In genomic region chr19:45817816-45818490, GRCm38 (mm10) we compare ENCODE assay signal across 18 mouse cellular contexts. TPM values are rescaled to one million over a fixed set of nuclear protein-coding genes. Genes with fewer than 3 reads are reported as not detected.
DNase-seq lines count a peak whose midpoint lies in the region; ATAC-seq and TF ChIP-seq lines count a peak whose summit lies in the region.
"Had no signal": no experiment of that assay in that cellular context is flagged by ENCODE, and none has a peak within 500 bp of the region (broad histone marks: within the 10 kb centered on the region; RNA-seq: fewer than 3 reads in every experiment).

No protein-coding gene starts in this region.

- no peak overlapping the region for H3K4me3 ChIP-seq in kidney, embryonic 15.5 days (replicated peaks)
- H3K4me3 ChIP-seq in kidney, embryonic 16.5 days (ENCODE audit: low read length): no peak overlapping the region
- no peak overlapping the region for H3K4me3 ChIP-seq in lung, postnatal 0 days (ENCODE audit: low read depth, low read length)
- H3K4me3 ChIP-seq: forebrain, embryonic 10.5 days; heart, adult 2 months; megakaryocyte, embryonic 14.5 days had no signal

- H3K27me3 ChIP-seq in kidney, embryonic 15.5 days: peaks cover 8% of the 10 kb centered on the region; the same call in 1 of the 2 replicates
- H3K27me3 ChIP-seq in kidney, embryonic 16.5 days (ENCODE audit: insufficient read depth, low read length): peaks cover 4% of the 10 kb centered on the region; the same call in 1 of the 2 replicates
- H3K27me3 ChIP-seq in lung, postnatal 0 days (replicated peaks; ENCODE audit: insufficient read depth, low read length): no peaks in the 10 kb centered on the region

- no peak for TF ChIP-seq EP300 in lung, postnatal 0 days (IDR thresholded peaks at IDR 0.05)

- peak overlapping the region; percentile 73; the same call in 1 of the 2 replicates for H3K27ac ChIP-seq in kidney, embryonic 15.5 days
- H3K27ac ChIP-seq in kidney, embryonic 16.5 days (ENCODE audit: low read length): no peak overlapping the region
- no peak overlapping the region for H3K27ac ChIP-seq in lung, postnatal 0 days (ENCODE audit: low read length)
- H3K27ac ChIP-seq: forebrain, embryonic 10.5 days; heart, adult 2 months had no signal

- H3K9me3 ChIP-seq in kidney, embryonic 15.5 days (replicated peaks): no peaks in the 10 kb centered on the region
- no peaks in the 10 kb centered on the region for H3K9me3 ChIP-seq in kidney, embryonic 16.5 days (ENCODE audit: low read length)
- H3K9me3 ChIP-seq in lung, postnatal 0 days (ENCODE audit: low read length): no peaks in the 10 kb centered on the region
- H3K9me3 ChIP-seq: forebrain, embryonic 10.5 days; megakaryocyte, embryonic 14.5 days had no signal

- no peak overlapping the region for H3K4me2 ChIP-seq in kidney, embryonic 15.5 days
- H3K4me2 ChIP-seq in kidney, embryonic 16.5 days (replicated peaks; ENCODE audit: low read depth, low read length): no peak overlapping the region
- H3K4me2 ChIP-seq in lung, postnatal 0 days (replicated peaks; ENCODE audit: low read depth, low read length): no peak overlapping the region
- H3K4me2 ChIP-seq: liver, embryonic 11.5 days had no signal

- no peak for TF ChIP-seq CTCF in lung, postnatal 0 days (IDR thresholded peaks at IDR 0.05)

- H3K4me1 ChIP-seq in kidney, embryonic 15.5 days: peaks cover 61% of the 10 kb centered on the region
- peaks cover 38% of the 10 kb centered on the region for H3K4me1 ChIP-seq in kidney, embryonic 16.5 days (ENCODE audit: insufficient read depth, low read length)
- H3K4me1 ChIP-seq in lung, postnatal 0 days (ENCODE audit: insufficient read depth, low read depth, low read length): peaks cover 20% of the 10 kb centered on the region

- DNase-seq in right cerebral cortex, adult 18-20 months: peak; percentile 66
- DNase-seq in right cerebral cortex, postnatal 14 days: no peak
- DNase-seq in lung, postnatal 0 days (ENCODE audit: low spot score): peak; percentile 27
- DNase-seq in yolk sac, embryonic 10.5 days (ENCODE audit: low spot score): peak; percentile 75
- DNase-seq in retina, embryonic 14.5 days (ENCODE audit: low spot score): no peak
- no peak for DNase-seq in gastrocnemius, adult 8-10 months (ENCODE audit: low spot score in 2 of 2)
- DNase-seq: cerebellum, adult 9-11 months; heart, adult 2 months; heart, postnatal 36 days; spleen, adult 18-20 months; thymus, adult 2 months had no signal

- no peak for ATAC-seq in kidney, embryonic 15.5 days (replicated peaks; ENCODE audit: low FRiP score)
- ATAC-seq in kidney, embryonic 16.5 days (ENCODE audit: low FRiP score, low TSS enrichment): no peak
- no peak for ATAC-seq in lung, postnatal 0 days
- ATAC-seq: inflammation-experienced regulatory T-cells, adult 6 months had no signal

- no peaks in the 10 kb centered on the region for H3K36me3 ChIP-seq in kidney, embryonic 15.5 days
- H3K36me3 ChIP-seq in kidney, embryonic 16.5 days (ENCODE audit: insufficient read depth, low read length): no peaks in the 10 kb centered on the region
- no peaks in the 10 kb centered on the region for H3K36me3 ChIP-seq in lung, postnatal 0 days (ENCODE audit: insufficient read depth, low read length)

- 69% methylated on average over 11 of the region's 11 CpGs for WGBS in kidney, embryonic 15.5 days
- 62% methylated on average over 11 of the region's 11 CpGs for WGBS in kidney, embryonic 16.5 days
- WGBS in lung, postnatal 0 days: 33% methylated on average over 11 of the region's 11 CpGs

- H3K9ac ChIP-seq in kidney, embryonic 15.5 days: no peak overlapping the region
- H3K9ac ChIP-seq in kidney, embryonic 16.5 days (replicated peaks; ENCODE audit: low read length): no peak overlapping the region
- H3K9ac ChIP-seq in lung, postnatal 0 days (replicated peaks; ENCODE audit: low read depth): no peak overlapping the region

RNA-seq across cellular contexts. Expression of gene Kcnip2, which starts 2.1 kb away (rescaled TPM):
- 2.2 and 2.3 TPM in 2 replicates for polyA plus RNA-seq in kidney, embryonic 15.5 days (2015; fragmentation: Nextera tagmentation; extraction: Ambion mirVana)
- polyA plus RNA-seq in kidney, embryonic 16.5 days (2015; fragmentation: Nextera tagmentation; extraction: Ambion mirVana): 2.0 and 2.3 TPM in 2 replicates
- polyA plus RNA-seq in lung, postnatal 0 days (2015; fragmentation: Nextera tagmentation; extraction: Ambion mirVana): 1.0 and 1.4 TPM in 2 replicates
- total RNA-seq in gastrocnemius, adult 8-10 months (2022): under 1 TPM; 0.39 to 0.78 (median 0.58) TPM
- total RNA-seq: monocyte, adult 5-6 weeks had no signal

RNA-seq across cellular contexts. Expression of gene Mgea5, which starts 34.3 kb away (rescaled TPM):
- polyA plus RNA-seq in kidney, embryonic 15.5 days (2015; fragmentation: Nextera tagmentation; extraction: Ambion mirVana): 47.4 and 53.3 TPM in 2 replicates
- 42.9 and 52.3 TPM in 2 replicates for polyA plus RNA-seq in kidney, embryonic 16.5 days (2015; fragmentation: Nextera tagmentation; extraction: Ambion mirVana)
- 26.4 and 33.9 TPM in 2 replicates for polyA plus RNA-seq in lung, postnatal 0 days (2015; fragmentation: Nextera tagmentation; extraction: Ambion mirVana)
- 10 to 100 TPM; 32.7 to 43.3 (median 39.8) TPM for total RNA-seq in gastrocnemius, adult 8-10 months (2022)

Comparison
In these comparisons a context has a peak if more than half of its experiments do, and no peak if none do; other contexts are left out.
1. DNase-seq: peak in right cerebral cortex, adult 18-20 months (single experiment), lung, postnatal 0 days (single experiment) and yolk sac, embryonic 10.5 days (single experiment); none in right cerebral cortex, postnatal 14 days (single experiment), retina, embryonic 14.5 days (single experiment) and gastrocnemius, adult 8-10 months (0 of 2).